Mouse (Mus musculus): ENCODE measurements around the gene Ttc7b.
A peak's percentile ranks its signal among the peaks of the same experiment; 100 is the strongest.

Ttc7b gene

GRCm38 (mm10) chr12:100377791-100378190 is 142.8 kb downstream of the Ttc7b start:
- no peak for DNase-seq

DNA sequence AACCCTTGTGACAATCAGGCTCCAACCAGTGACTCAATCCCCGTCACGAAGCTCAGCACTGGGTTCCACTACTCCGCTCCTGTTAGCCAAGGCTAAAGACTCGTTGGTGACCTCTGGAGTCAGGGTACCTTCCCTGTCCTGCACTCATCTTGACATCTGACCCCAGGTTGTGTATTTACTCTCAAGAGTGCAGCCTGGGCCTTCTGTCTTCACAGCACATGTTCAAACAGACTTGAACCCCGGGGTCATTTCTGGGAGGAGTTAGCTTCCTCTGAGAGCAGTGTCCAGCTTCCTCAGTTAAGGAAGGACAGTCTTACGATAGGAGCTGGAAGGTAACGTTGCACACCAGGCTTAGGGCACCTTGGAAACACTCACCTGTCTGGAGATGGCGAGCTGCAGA is 144.8 kb downstream of the Ttc7b start:
- no peak for DNase-seq

DNA sequence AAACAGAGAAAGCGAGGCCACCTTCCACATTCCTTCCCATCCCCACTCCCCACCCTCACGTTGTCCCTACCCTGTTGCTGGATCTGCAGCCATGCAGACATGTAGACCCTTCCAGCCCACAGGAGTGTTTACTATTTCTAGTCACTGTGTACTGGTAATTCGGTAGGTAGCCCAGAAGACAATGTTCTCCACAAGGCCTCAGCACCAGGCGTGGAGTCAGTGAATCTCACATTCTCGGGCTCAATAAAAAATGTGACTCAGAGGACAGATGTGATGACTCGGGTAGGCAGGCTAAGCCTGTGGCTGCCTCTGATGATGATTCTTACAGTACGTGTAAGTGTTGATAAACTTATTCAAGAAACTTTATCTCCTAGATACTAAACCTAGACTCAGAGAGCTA is 147.8 kb downstream of the Ttc7b start:
- DNase-seq: no peak

DNA sequence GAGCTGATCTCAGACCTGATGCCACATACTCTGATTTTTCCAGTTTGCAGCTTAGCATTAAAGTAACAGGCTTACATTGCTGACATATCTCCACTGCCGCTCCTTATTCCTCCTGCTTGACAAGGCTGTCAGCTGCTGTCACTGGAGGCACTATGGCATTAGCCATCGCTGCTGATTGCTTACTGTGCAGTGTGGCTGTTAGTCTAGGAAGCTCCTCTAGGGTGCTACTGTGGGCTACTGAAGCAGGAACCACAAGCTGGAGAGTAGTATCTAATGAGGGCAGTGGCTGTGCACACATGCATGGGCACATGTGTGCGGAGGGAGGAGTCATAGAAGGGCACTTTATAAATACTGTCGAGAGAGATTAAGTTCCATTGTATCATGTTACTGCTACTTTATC is 148.6 kb downstream of the Ttc7b start:
- no peak for DNase-seq

DNA sequence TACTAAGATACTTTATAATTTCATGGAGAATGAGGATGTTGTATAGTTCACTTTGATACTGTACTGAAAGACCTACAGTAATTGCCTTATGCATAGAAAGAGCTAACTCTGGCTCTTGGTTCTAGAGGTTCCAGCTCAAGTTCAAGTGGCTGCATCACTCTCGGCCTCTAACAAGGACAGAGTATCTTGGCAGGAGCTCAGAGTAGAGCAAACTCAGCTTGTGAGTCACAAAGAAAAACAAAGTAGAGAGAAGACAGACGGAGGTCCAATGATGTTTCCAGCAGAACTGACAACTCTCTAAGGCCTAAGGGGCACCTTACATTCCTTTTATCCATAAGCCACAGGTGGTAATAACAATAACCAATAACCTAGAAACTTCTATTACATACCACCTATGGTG is 150.8 kb downstream of the Ttc7b start:
- no peak for DNase-seq

DNA sequence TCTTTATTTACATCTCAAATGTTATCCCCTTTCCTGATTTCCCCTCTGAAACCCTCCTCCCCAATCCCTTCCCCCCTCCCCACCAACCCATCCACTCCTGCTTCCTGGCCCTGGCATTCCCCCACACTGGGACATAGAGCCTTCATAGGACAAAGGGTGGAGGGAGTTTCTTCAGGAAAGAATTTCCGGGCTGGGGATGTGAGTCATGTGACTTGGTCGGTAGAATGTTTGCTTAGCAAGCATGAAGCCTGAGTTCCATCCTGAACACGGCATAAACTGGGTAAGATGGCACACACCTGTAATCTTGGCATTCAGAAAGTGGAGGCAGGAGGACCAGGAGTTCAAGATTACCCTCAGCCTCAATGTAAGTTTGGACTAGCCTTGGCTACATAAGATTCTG is 151.4 kb downstream of the Ttc7b start:
- DNase-seq: peak in 1 of 2 experiments; percentile 27

DNA sequence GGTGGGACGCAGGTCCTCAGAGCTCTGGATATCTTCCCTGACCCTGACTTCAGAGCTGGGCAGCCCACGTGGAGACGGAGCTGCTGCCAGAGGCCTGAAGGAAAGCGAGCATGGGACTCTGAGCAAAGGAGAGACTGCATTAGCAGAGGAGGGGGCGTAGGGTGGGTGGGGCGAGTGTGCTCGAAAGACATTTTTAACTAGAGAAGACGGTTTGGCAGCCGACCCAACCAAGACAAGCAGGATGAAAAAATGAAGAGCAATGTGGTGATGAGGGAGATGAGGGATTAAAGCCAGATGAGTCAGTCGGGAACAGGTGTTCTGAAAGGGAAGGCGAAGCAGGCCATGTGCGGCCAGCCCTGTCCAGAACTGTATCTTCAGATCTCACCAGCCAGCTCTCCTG is 159.3 kb downstream of the Ttc7b start:
- DNase-seq: no peak

DNA sequence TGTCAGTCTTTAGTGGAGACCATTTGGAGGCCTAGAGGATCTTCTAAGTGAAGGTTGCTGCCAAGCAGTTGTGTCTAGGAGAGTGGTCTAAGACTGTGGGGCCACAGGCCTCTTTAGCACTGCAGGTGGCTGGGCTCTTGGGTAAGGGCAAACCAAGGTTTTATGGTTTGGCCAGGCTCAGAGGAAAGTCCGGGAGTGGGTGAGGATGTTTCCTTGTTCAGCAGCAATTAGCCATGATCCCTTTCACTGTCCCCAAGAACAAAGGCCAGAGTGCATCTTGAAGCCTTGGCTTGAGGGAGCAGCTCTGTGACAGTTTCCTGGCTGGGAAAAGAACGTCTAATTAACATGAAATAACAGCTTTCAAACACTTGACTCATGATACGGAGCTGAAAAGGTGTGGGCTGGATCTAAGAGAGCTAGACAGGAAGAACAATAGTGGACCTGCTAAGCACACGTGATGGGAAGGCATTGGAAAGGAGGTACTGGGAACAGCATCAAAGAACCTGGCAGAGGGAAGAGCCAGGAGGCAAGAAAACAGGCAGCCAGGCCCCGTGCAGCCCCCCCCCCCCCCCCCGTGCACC is 162.5 kb downstream of the Ttc7b start:
- no peak for DNase-seq

DNA sequence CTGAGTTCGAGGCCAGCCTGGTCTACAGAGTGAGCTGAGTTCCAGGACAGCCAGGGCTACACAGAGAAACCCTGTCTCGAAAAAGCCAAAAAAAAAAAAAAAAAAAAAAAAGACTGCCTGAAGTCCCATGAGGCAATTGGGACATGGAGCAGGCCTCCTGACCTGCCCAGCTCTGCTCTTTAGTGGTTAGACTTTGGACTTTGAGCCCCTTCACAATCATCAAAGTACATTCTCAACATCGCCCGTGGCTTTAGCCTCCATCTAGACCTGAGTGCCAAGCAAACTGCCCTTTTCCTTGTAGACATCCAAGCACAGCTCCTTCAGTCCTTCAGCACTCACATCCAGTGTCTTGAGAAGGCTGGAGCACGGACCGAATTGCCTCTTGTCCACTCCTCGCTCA is 164.2 kb downstream of the Ttc7b start:
- peak in 1 of 2 experiments; percentile 50 for DNase-seq

GRCm38 (mm10) chr12:100355565-100355964 is 165.1 kb downstream of the Ttc7b start:
- no peak for DNase-seq

DNA sequence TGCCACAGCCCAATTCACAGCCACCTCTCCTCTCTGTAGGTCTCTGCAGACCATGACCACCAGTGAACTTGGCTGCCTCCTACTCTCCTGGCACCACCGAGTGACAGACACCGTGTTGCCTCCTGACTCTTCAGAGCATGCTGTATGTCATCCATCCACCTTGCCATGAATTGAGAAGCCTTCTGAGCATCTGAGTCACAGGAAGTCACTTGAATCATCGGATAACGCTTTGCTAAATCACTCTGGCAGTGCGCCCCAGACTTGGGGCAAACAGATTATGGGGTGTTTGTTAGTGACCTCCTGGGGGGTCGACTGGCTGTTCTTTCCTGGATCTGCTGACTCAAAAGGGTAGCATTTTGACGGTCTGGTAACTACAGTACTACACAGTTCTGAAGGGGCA is 166.7 kb downstream of the Ttc7b start:
- no peak for DNase-seq

DNA sequence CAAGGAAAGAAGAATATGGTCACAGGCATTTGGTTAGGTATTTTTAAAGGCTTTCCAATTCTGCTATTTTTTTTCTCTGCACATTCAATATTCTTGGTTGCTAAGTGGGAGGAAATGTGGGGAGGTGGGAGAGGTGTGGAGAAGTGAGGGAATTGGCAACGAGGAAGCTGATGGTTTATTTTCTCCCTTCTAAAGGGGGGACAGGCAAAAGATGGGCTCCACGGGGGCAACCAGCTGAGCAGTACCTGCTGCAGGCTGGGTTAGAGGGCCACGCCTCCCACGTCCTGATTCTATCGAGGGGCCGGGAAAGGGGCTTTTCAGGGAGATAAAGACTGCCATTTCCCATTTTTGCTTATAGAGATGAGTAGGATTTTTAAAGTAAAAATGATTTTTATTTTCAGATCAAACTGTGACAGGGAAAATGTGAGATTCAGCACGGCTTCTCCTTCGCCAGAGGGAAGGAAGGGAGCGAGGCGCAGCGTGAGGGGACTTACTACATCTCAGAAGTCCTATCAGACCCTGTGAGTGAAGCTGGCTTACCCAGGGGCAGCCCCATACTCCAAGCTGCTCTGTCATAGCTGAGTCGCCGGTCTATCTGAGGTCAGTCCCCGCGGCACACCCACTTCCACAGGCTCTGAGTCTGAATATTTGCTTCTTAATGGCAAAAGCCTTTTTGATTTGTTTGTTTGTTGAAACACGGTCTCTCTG is 167.4 kb downstream of the Ttc7b start:
- DNase-seq: no peak

- no peak for DNase-seq
These were observed 168.5 kb downstream of the Ttc7b start for GRCm38 (mm10) chr12:100352094-100352493.

- DNase-seq: no peak
These were observed 177.1 kb downstream of the Ttc7b start for GRCm38 (mm10) chr12:100343554-100343953.

GRCm38 (mm10) chr12:100341614-100342013 is 179.0 kb downstream of the Ttc7b start:
- peak; percentile 66 to 74 for DNase-seq

DNA sequence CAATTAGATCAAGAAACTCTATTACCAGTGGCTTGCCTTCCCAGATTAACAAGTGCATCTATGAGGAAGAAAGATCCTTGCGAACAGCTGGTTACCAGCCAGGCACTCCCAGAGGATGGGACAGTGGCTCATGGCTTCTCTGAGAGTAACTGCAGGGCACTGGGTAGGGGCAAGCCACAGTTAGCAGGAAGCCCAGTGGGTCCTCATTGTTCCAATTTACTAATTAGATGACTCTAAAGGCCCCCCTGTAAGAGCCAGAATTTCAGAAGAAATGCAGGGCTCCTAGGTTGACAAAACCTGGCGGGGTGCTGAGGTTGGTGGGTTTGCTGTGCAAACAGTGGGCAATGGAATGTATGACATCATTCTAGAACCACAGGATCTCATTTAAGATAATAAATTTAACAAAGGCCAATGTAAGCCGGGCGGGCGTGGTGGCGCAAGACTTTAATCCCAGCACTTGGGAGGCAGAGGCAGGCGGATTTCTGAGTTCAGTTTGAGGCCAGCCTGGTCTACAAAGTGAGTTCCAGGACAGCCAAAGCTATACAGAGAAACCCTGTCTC is 179.6 kb downstream of the Ttc7b start:
- DNase-seq: no peak

- peak in 1 of 2 experiments; percentile 44 for DNase-seq
These were observed 182.6 kb downstream of the Ttc7b start for GRCm38 (mm10) chr12:100338055-100338454.

DNA sequence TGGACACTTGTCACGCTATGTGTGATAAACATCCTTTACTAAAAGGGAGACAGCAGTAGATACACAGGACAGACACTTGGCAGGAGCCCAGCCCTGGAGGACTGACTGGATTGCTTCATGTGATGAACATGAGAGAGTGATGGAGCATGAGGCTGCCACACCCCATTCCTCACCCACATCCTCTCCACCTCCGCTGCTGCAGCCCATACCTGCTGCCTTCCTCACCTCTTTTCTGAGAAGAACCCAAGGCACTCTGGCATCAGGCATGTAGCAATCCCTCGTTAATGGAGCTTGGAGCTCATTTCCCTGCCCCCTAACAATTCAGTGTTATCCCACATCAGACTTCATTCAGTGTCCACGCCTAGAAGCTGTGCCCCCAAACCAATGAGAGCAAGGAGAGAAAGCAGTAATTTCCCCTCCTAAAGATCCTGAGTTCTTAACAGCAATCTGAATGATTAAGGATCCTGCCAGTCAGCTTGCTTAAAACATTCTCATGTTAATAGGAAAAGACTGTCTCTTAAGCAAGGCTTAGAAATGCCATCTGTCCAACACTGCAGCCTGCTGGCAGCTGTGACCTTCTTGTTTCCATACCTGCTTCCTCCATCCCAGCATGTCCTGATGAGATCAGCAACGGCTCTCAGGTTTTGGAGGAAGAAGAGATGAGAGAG is 183.1 kb downstream of the Ttc7b start:
- peak in 1 of 2 experiments; percentile 29 for DNase-seq

DNA sequence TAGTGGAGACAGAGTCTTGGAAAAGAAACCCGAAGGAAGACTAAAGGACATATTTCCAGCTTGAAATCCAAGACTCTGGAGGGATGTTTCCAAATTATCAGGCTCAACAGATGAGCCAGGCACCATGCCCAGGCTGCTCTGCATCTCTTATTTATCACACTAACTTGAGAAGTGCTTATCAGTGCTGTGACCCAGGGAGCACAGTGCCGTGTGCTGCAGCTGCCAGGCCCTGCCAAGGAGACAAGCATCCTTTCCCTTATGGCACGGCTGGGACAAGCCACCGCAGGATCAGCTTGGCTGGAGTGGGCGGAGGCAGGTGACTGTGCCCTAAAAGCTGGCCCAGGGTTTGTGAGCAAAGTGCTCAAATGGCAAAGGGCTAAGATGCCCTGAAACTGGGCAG is 184.4 kb downstream of the Ttc7b start:
- no peak for DNase-seq

- no peak for DNase-seq
These were observed 188.8 kb downstream of the Ttc7b start for GRCm38 (mm10) chr12:100331806-100332205.

DNA sequence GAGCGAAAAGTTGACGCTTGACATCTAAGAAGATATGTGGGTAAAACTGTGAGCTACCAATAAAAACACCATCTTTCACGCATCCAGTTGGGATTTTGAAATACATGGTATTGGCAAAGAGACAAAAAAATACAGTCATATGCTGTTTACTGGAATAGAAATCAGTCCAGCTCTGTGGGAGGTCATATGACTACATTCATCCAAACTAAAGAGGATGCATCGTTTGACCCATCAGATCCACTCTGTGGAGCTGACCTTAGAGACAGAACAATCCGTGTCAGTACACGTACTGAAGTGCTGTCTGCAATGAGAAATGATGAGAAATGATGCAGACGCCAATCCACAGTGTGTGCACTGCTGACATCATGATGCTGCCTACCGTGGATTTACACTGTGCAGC is 190.4 kb downstream of the Ttc7b start:
- DNase-seq: no peak

- no peak for DNase-seq
These were observed 191.6 kb downstream of the Ttc7b start for GRCm38 (mm10) chr12:100328998-100329397.

GRCm38 (mm10) chr12:100328557-100328956 is 192.1 kb downstream of the Ttc7b start:
- DNase-seq: no peak

GRCm38 (mm10) chr12:100326732-100327131 is 193.9 kb downstream of the Ttc7b start:
- DNase-seq: no peak
